In the genomic region with DNA sequence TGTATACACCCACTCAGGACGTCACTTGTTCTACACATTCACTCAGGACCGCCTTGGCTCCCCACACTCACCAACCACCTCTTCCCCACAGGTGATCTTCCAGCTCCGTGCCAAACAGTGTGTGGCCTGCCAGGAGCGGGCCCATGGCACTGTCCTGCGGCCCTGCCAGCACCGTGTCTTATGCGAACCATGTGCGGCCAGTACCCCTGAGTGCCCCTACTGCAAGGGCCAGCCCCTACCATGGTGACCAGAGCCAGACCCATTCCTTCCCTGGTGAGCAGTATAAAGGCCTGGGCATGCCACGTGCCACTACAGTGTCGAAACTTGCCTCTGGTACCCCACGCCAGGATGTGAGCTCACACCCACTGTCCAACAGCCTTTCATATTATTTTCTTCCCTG, we compare ENCODE assay signal across 9 mouse cellular contexts. TPM values are rescaled to one million over a fixed set of nuclear protein-coding genes. Genes with fewer than 3 reads are reported as not detected.
DNase-seq lines count a peak whose midpoint lies in the region; ATAC-seq and TF ChIP-seq lines count a peak whose summit lies in the region.
"Not testable (repeated sequence)": the region's sequence is repeated elsewhere in the genome, so short reads cannot be mapped to it uniquely, and the experiment has no call there.
"Had no signal": no experiment of that assay in that cellular context is flagged by ENCODE, and none has a peak within 500 bp of the region (broad histone marks: within the 10 kb centered on the region; RNA-seq: fewer than 3 reads in every experiment).

No protein-coding gene starts in this region.

- H3K27ac ChIP-seq in forebrain, embryonic 13.5 days; heart, embryonic 15.5 days; hindbrain, embryonic 14.5 days; intestine, embryonic 16.5 days (ENCODE audit: low read length); lung, embryonic 16.5 days (ENCODE audit: low read length); midbrain, postnatal 0 days (ENCODE audit: low read depth, low read length); stomach, postnatal 0 days (replicated peaks): not testable (repeated sequence)

- H3K4me2 ChIP-seq in forebrain, embryonic 13.5 days; heart, embryonic 15.5 days; hindbrain, embryonic 14.5 days (replicated peaks); intestine, embryonic 16.5 days (ENCODE audit: low read depth, low read length); lung, embryonic 16.5 days (ENCODE audit: low read depth, low read length); midbrain, postnatal 0 days (ENCODE audit: low read depth, low read length, poor library complexity, severe bottlenecking); stomach, postnatal 0 days (replicated peaks; ENCODE audit: low read depth): not testable (repeated sequence)

- WGBS in forebrain, embryonic 13.5 days = 95% methylated on average over 7 of the region's 11 CpGs
- WGBS in heart, embryonic 15.5 days = 86% methylated on average over 6 of the region's 11 CpGs
- WGBS in hindbrain, embryonic 14.5 days = 93% methylated on average over 5 of the region's 11 CpGs
- 92% methylated on average over 6 of the region's 11 CpGs for WGBS in intestine, embryonic 16.5 days
- WGBS in lung, embryonic 16.5 days = 88% methylated on average over 4 of the region's 11 CpGs
- WGBS in midbrain, postnatal 0 days = 89% methylated on average over 6 of the region's 11 CpGs
- WGBS in stomach, postnatal 0 days = 96% methylated on average over 5 of the region's 11 CpGs

- TF ChIP-seq CTCF in midbrain, postnatal 0 days (IDR thresholded peaks at IDR 0.05); stomach, postnatal 0 days (IDR thresholded peaks at IDR 0.05; ENCODE audit: low read depth): not testable (repeated sequence)

- H3K27me3 ChIP-seq in forebrain, embryonic 13.5 days; heart, embryonic 15.5 days; hindbrain, embryonic 14.5 days (ENCODE audit: control insufficient read depth, insufficient read depth, low read length); intestine, embryonic 16.5 days (replicated peaks; ENCODE audit: control insufficient read depth, insufficient read depth, low read length); lung, embryonic 16.5 days (ENCODE audit: control insufficient read depth, insufficient read depth, low read depth, low read length); midbrain, postnatal 0 days (ENCODE audit: insufficient read depth, low read length); stomach, postnatal 0 days (ENCODE audit: control insufficient read depth, insufficient read depth, low read length): not testable (repeated sequence)

- DNase-seq in hindbrain, embryonic 14.5 days (ENCODE audit: low spot score); midbrain, postnatal 0 days (ENCODE audit: low spot score); stomach, postnatal 0 days (ENCODE audit: low spot score): not testable (repeated sequence)

- ATAC-seq in cerebellum, adult (ENCODE audit: insufficient number of reproducible peaks, low FRiP score, low TSS enrichment) = peak; percentile 84; the same call in 1 of the 2 replicates
- ATAC-seq in forebrain, embryonic 13.5 days = peak; percentile 65; the same call in 1 of the 2 replicates
- ATAC-seq in heart, embryonic 15.5 days (replicated peaks; ENCODE audit: insufficient number of reproducible peaks, insufficient read depth, low FRiP score, low read depth) = 0 out of 2 replicates have a peak, but pooled peaks have one; percentile 12
- ATAC-seq in hindbrain, embryonic 14.5 days (ENCODE audit: low FRiP score) = peak; percentile 61; the same call in 1 of the 2 replicates
- ATAC-seq in intestine, embryonic 16.5 days = peak; percentile 56
- ATAC-seq in lung, embryonic 16.5 days (ENCODE audit: low read depth) = peak; percentile 34; the same call in 1 of the 2 replicates
- ATAC-seq in midbrain, postnatal 0 days (ENCODE audit: low FRiP score) = 0 out of 2 replicates have a peak, but pooled peaks have one; percentile 42
- ATAC-seq in stomach, postnatal 0 days (ENCODE audit: low FRiP score, low TSS enrichment) = 0 out of 2 replicates have a peak, but pooled peaks have one; percentile 46

- peaks cover 45% of the 10 kb centered on the region for H3K36me3 ChIP-seq in forebrain, embryonic 13.5 days (ENCODE audit: poor library complexity, severe bottlenecking)
- H3K36me3 ChIP-seq in heart, embryonic 15.5 days = peaks cover 27% of the 10 kb centered on the region
- H3K36me3 ChIP-seq in hindbrain, embryonic 14.5 days (replicated peaks; ENCODE audit: control insufficient read depth, insufficient read depth) = peaks cover 44% of the 10 kb centered on the region
- H3K36me3 ChIP-seq in intestine, embryonic 16.5 days (ENCODE audit: control insufficient read depth, insufficient read depth, low read length) = 0 out of 2 replicates have a peak, but pooled peaks cover 11% of the 10 kb centered on the region
- H3K36me3 ChIP-seq in lung, embryonic 16.5 days (ENCODE audit: control insufficient read depth, insufficient read depth, low read length) = peaks cover 11% of the 10 kb centered on the region
- H3K36me3 ChIP-seq in midbrain, postnatal 0 days (ENCODE audit: insufficient read depth, low read length) = peaks cover 49% of the 10 kb centered on the region
- not testable (repeated sequence) for H3K36me3 ChIP-seq in stomach, postnatal 0 days (ENCODE audit: control insufficient read depth, insufficient read depth, low read length)

- not testable (repeated sequence) for TF ChIP-seq EP300 in stomach, postnatal 0 days (optimal IDR thresholded peaks at IDR 0.05)

- H3K9me3 ChIP-seq in forebrain, embryonic 13.5 days (replicated peaks); heart, embryonic 15.5 days (replicated peaks); hindbrain, embryonic 14.5 days (ENCODE audit: control insufficient read depth, low read length); intestine, embryonic 16.5 days (ENCODE audit: control insufficient read depth, low read length); lung, embryonic 16.5 days (ENCODE audit: control insufficient read depth, low read length); midbrain, postnatal 0 days (ENCODE audit: low read length); stomach, postnatal 0 days (ENCODE audit: control insufficient read depth, low read length): not testable (repeated sequence)

- not testable (repeated sequence) for H3K4me3 ChIP-seq in forebrain, embryonic 13.5 days; heart, embryonic 15.5 days; hindbrain, embryonic 14.5 days (replicated peaks; ENCODE audit: low read length); intestine, embryonic 16.5 days (ENCODE audit: low read length); lung, embryonic 16.5 days (ENCODE audit: low read length); midbrain, postnatal 0 days (ENCODE audit: low read depth, low read length); stomach, postnatal 0 days (ENCODE audit: low read depth, low read length)

- H3K9ac ChIP-seq in forebrain, embryonic 13.5 days; heart, embryonic 15.5 days; hindbrain, embryonic 14.5 days; intestine, embryonic 16.5 days (ENCODE audit: low read depth, low read length); lung, embryonic 16.5 days (ENCODE audit: low read length); midbrain, postnatal 0 days (replicated peaks; ENCODE audit: low read length, poor library complexity, severe bottlenecking); stomach, postnatal 0 days (ENCODE audit: low read length): not testable (repeated sequence)

- not testable (repeated sequence) for H3K4me1 ChIP-seq in forebrain, embryonic 13.5 days; heart, embryonic 15.5 days (replicated peaks); hindbrain, embryonic 14.5 days (replicated peaks; ENCODE audit: control insufficient read depth, insufficient read depth, low read length); intestine, embryonic 16.5 days (ENCODE audit: control insufficient read depth, insufficient read depth, low read length); lung, embryonic 16.5 days (replicated peaks; ENCODE audit: control insufficient read depth, insufficient read depth, low read length); midbrain, postnatal 0 days (ENCODE audit: insufficient read depth, low read length); stomach, postnatal 0 days (replicated peaks; ENCODE audit: control insufficient read depth, insufficient read depth)

RNA-seq across cellular contexts. Expression of gene Gnptg, which starts 8.3 kb away (rescaled TPM):
- 71.9 and 74.8 TPM in 2 replicates for polyA plus RNA-seq in forebrain, embryonic 13.5 days (2015; fragmentation: Nextera tagmentation; extraction: Ambion mirVana)
- polyA plus RNA-seq in heart, embryonic 15.5 days (2015; fragmentation: Nextera tagmentation; extraction: Ambion mirVana) = 20.4 and 27.1 TPM in 2 replicates
- 90.5 and 91.1 TPM in 2 replicates for polyA plus RNA-seq in hindbrain, embryonic 14.5 days (2014; fragmentation: Nextera tagmentation; extraction: Ambion mirVana)
- 40.6 and 45.8 TPM in 2 replicates for polyA plus RNA-seq in intestine, embryonic 16.5 days (2015; fragmentation: Nextera tagmentation; extraction: Ambion mirVana)
- polyA plus RNA-seq in lung, embryonic 16.5 days (2015; fragmentation: Nextera tagmentation; extraction: Ambion mirVana) = 48.3 and 51.2 TPM in 2 replicates
- total RNA-seq in midbrain, postnatal 0 days (2014; rRNA removed) = 97.2 and 104 TPM in 2 replicates
- polyA plus RNA-seq in midbrain, postnatal 0 days (2015; fragmentation: Nextera tagmentation; extraction: Ambion mirVana) = 127 and 134 TPM in 2 replicates
- polyA plus RNA-seq in stomach, postnatal 0 days (2015; fragmentation: Nextera tagmentation; extraction: Ambion mirVana) = 36.0 and 39.3 TPM in 2 replicates

RNA-seq across cellular contexts. Expression of gene Tsr3, which starts 8.3 kb away (rescaled TPM):
- polyA plus RNA-seq in forebrain, embryonic 13.5 days (2015; fragmentation: Nextera tagmentation; extraction: Ambion mirVana) = 63.3 and 64.3 TPM in 2 replicates
- polyA plus RNA-seq in heart, embryonic 15.5 days (2015; fragmentation: Nextera tagmentation; extraction: Ambion mirVana) = 24.7 and 31.2 TPM in 2 replicates
- polyA plus RNA-seq in hindbrain, embryonic 14.5 days (2014; fragmentation: Nextera tagmentation; extraction: Ambion mirVana) = 52.1 and 53.4 TPM in 2 replicates
- polyA plus RNA-seq in intestine, embryonic 16.5 days (2015; fragmentation: Nextera tagmentation; extraction: Ambion mirVana) = 33.1 and 37.0 TPM in 2 replicates
- 43.4 and 43.6 TPM in 2 replicates for polyA plus RNA-seq in lung, embryonic 16.5 days (2015; fragmentation: Nextera tagmentation; extraction: Ambion mirVana)
- 39.6 and 40.1 TPM in 2 replicates for total RNA-seq in midbrain, postnatal 0 days (2014; rRNA removed)
- polyA plus RNA-seq in midbrain, postnatal 0 days (2015; fragmentation: Nextera tagmentation; extraction: Ambion mirVana) = 74.2 and 76.2 TPM in 2 replicates
- 31.3 and 33.7 TPM in 2 replicates for polyA plus RNA-seq in stomach, postnatal 0 days (2015; fragmentation: Nextera tagmentation; extraction: Ambion mirVana)

RNA-seq across cellular contexts. Expression of gene Baiap3, which starts 24.5 kb away (rescaled TPM):
- polyA plus RNA-seq in forebrain, embryonic 13.5 days (2015; fragmentation: Nextera tagmentation; extraction: Ambion mirVana) = 3.6 and 5.2 TPM in 2 replicates
- 0.34 and 1.7 TPM in 2 replicates for polyA plus RNA-seq in heart, embryonic 15.5 days (2015; fragmentation: Nextera tagmentation; extraction: Ambion mirVana)
- 10.8 and 15.9 TPM in 2 replicates for polyA plus RNA-seq in hindbrain, embryonic 14.5 days (2014; fragmentation: Nextera tagmentation; extraction: Ambion mirVana)
- polyA plus RNA-seq in intestine, embryonic 16.5 days (2015; fragmentation: Nextera tagmentation; extraction: Ambion mirVana) = 2.5 and 4.0 TPM in 2 replicates
- 1.3 and 1.6 TPM in 2 replicates for polyA plus RNA-seq in lung, embryonic 16.5 days (2015; fragmentation: Nextera tagmentation; extraction: Ambion mirVana)
- total RNA-seq in midbrain, postnatal 0 days (2014; rRNA removed) = 94.2 and 98.4 TPM in 2 replicates
- polyA plus RNA-seq in midbrain, postnatal 0 days (2015; fragmentation: Nextera tagmentation; extraction: Ambion mirVana) = 48.4 and 49.9 TPM in 2 replicates
- 1.2 and 1.3 TPM in 2 replicates for polyA plus RNA-seq in stomach, postnatal 0 days (2015; fragmentation: Nextera tagmentation; extraction: Ambion mirVana)
- total RNA-seq: gastrocnemius, postnatal 25 days had no signal

RNA-seq across cellular contexts. Expression of gene Ube2i, which starts 42.8 kb away (rescaled TPM):
- 755 and 766 TPM in 2 replicates for polyA plus RNA-seq in forebrain, embryonic 13.5 days (2015; fragmentation: Nextera tagmentation; extraction: Ambion mirVana)
- polyA plus RNA-seq in heart, embryonic 15.5 days (2015; fragmentation: Nextera tagmentation; extraction: Ambion mirVana) = 322 and 354 TPM in 2 replicates
- polyA plus RNA-seq in hindbrain, embryonic 14.5 days (2014; fragmentation: Nextera tagmentation; extraction: Ambion mirVana) = 430 and 441 TPM in 2 replicates
- 430 and 478 TPM in 2 replicates for polyA plus RNA-seq in intestine, embryonic 16.5 days (2015; fragmentation: Nextera tagmentation; extraction: Ambion mirVana)
- polyA plus RNA-seq in lung, embryonic 16.5 days (2015; fragmentation: Nextera tagmentation; extraction: Ambion mirVana) = 625 and 662 TPM in 2 replicates
- 444 and 524 TPM in 2 replicates for total RNA-seq in midbrain, postnatal 0 days (2014; rRNA removed)
- 401 and 432 TPM in 2 replicates for polyA plus RNA-seq in midbrain, postnatal 0 days (2015; fragmentation: Nextera tagmentation; extraction: Ambion mirVana)
- polyA plus RNA-seq in stomach, postnatal 0 days (2015; fragmentation: Nextera tagmentation; extraction: Ambion mirVana) = 308 and 318 TPM in 2 replicates

RNA-seq across cellular contexts. Expression of gene Unkl, which starts 43.4 kb away (rescaled TPM):
- polyA plus RNA-seq in forebrain, embryonic 13.5 days (2015; fragmentation: Nextera tagmentation; extraction: Ambion mirVana) = 7.9 and 10.6 TPM in 2 replicates
- polyA plus RNA-seq in heart, embryonic 15.5 days (2015; fragmentation: Nextera tagmentation; extraction: Ambion mirVana) = 4.6 and 5.3 TPM in 2 replicates
- polyA plus RNA-seq in hindbrain, embryonic 14.5 days (2014; fragmentation: Nextera tagmentation; extraction: Ambion mirVana) = 9.4 and 9.9 TPM in 2 replicates
- 4.8 and 5.3 TPM in 2 replicates for polyA plus RNA-seq in intestine, embryonic 16.5 days (2015; fragmentation: Nextera tagmentation; extraction: Ambion mirVana)
- polyA plus RNA-seq in lung, embryonic 16.5 days (2015; fragmentation: Nextera tagmentation; extraction: Ambion mirVana) = 10.7 and 10.8 TPM in 2 replicates
- total RNA-seq in midbrain, postnatal 0 days (2014; rRNA removed) = 34.1 and 34.7 TPM in 2 replicates
- 17.3 and 19.5 TPM in 2 replicates for polyA plus RNA-seq in midbrain, postnatal 0 days (2015; fragmentation: Nextera tagmentation; extraction: Ambion mirVana)
- 3.0 and 3.1 TPM in 2 replicates for polyA plus RNA-seq in stomach, postnatal 0 days (2015; fragmentation: Nextera tagmentation; extraction: Ambion mirVana)

Comparison
In these comparisons a context has a peak if more than half of its experiments do, and no peak if none do; other contexts are left out.
1. ATAC-seq: peak in every context shown above with its lines; median percentile 84 in cerebellum, adult; 65 in forebrain, embryonic 13.5 days; 61 in hindbrain, embryonic 14.5 days; 56 in intestine, embryonic 16.5 days; 46 in stomach, postnatal 0 days; 42 in midbrain, postnatal 0 days; 34 in lung, embryonic 16.5 days; 12 in heart, embryonic 15.5 days.